Mouse (Mus musculus) kidney, adult 9 months (tissue): ENCODE data around the gene Aadat.
"Not testable (repeated sequence)": the region's sequence is repeated elsewhere in the genome, so short reads cannot be mapped to it uniquely, and the experiment has no call there.

Experiments
- DNase-seq: peaks from one replicate; pipeline ENCODE4 v3.0.0; 2022

Gene Aadat

DNA sequence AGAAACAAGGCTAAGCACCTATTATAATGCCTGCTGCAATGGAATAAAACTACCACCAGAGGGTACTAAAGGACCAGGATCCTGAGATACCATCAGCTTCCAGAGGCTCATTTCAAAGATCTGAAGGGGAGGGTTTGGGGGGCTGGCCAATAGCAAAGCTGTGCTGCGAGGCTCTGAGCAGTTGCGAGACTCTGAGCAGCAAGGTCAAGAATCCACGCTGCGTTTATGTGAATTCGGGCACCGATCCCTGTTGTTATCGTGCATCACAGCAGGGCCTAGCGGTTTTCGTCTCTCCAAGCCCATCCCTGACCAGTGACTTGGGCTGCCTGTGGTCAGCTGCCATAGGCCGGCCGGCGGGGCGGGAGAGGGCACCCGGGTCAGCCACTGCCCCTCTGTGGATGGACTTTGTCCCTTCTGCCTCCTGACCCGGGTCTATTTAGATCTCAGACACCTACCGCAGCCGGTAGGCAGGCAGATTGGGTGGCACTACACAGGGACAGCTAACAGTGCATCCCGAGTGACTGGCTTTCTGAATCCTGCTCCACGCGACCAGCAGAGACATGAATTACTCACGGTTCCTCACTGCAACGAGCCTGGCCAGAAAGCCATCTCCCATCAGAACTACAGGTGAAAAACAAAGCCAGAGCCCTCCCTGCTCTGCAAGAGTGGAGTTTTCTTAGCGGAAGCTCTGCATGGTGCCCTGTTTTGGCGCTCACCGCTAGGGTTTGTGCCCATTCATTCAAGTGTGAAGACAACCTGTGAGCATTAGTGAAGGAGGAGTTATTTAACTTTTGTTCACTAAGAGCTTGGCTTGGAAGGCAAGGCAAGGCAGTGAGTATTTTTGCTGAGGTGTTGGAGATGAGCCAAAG is at the start of gene Aadat:
Aadat (plus strand) TSS at position 280 of the 869 bp plus-strand sequence.
- DNase-seq: peak; percentile 90

DNA sequence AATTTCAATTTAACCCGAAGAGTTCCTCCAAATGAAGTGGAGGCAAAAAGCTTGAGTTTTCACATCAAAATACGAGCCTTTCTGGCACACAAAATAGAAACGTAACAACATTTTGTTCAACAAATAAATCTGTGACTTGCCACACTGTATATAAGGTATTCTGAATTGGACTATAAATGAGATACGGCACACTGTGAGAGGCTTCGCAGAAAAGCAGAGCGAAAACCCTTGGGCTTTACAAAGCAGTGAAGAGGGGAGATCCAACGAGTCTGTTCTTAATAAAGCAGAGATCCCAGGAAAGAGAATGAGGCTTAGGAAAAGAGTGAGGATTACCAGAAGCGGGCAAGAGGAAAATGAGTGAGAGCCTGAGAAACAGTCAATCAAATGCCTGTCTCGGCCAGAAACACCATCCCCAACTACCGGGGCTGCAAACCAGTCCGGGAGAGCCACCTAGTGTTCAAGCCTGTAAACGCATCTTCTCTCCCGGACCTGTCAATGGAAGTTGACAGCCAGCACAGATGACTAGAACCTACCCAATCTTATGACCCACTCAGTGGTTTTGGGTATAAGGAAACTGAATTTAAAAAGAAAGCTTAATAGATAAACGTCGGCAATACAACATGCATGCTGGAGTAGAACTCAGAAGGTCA is 38.9 kb upstream of the Aadat start:
- peak; percentile 80 for DNase-seq

GRCm38 (mm10) chr8:60490147-60490546 is 15.6 kb upstream of the Aadat start:
- peak; percentile 86 for DNase-seq

- peak; percentile 53 for DNase-seq
Observed at GRCm38 (mm10) chr8:60491871-60492270, 13.9 kb upstream of the Aadat start.

- peak; percentile 92 for DNase-seq
Observed at GRCm38 (mm10) chr8:60492471-60492870, 13.3 kb upstream of the Aadat start.

DNA sequence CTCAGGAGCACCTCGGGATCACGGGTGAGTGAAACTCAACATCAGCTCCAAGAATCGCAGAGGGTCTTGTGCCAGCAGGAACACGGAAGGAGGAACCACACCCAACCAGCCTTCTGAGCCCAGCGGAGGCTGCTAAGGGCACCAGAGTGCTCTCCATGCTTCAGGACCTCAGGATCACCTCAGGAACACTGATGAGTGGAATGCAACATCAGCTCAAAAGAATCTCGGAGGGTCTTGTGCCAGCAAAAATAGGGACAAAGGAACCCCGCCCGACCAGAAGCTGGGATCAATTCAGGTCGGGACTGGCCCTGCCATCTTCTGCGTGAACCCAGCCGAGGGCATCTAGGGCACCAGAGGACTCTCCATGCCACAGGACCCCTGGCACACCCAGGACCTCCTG is 11.1 kb upstream of the Aadat start:
- peak; percentile 51 for DNase-seq

- peak; percentile 89 for DNase-seq
Observed at GRCm38 (mm10) chr8:60495046-60495445, 10.7 kb upstream of the Aadat start.

DNA sequence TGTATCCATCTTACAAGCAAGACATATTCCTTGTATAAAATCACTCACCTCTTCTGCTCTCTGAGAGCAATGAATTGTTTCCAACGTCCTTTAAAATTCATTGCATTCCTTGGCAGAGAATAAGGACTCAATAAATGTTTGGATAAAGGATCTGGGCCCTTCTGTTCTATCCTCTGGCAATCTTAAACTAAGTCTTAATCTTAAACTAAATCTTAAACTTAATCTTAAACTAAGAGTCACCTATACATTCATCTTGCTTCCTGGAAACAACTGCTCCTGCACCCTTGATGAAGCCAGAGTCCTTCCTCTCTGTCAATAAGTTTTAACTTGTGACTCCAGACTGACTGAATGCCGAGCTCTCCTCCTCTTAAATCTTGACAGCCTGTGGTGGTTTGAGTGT is 2.6 kb upstream of the Aadat start, which contains the start of gene Gm10283:
Gm10283 (minus strand) TSS at position 101 of the 400 bp plus-strand sequence.
- no peak for DNase-seq

- no peak for DNase-seq
Observed at GRCm38 (mm10) chr8:60518286-60518685, 12.6 kb downstream of the Aadat start.

DNA sequence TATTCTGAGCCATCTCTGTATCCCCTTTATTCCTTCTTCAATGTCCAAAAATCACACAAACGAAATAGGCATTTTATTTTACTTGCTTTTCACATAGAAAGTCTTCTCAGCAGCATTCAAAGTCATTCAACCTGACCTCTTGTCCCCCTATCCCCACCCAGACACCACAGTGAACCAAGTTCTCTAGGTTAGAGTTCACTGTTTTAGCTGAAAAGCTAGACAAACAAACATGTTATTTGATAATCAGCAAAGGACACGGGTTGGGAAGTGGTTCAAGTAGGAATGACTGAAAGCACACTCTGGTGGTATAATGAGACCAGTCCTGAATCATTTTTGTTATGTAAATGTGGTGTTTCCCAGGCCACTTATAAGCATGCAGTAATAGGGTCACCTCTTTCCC is 29.2 kb downstream of the Aadat start:
- DNase-seq: peak; percentile 40

GRCm38 (mm10) chr8:60566783-60567182 is 61.1 kb downstream of the Aadat start:
- no peak for DNase-seq

DNA sequence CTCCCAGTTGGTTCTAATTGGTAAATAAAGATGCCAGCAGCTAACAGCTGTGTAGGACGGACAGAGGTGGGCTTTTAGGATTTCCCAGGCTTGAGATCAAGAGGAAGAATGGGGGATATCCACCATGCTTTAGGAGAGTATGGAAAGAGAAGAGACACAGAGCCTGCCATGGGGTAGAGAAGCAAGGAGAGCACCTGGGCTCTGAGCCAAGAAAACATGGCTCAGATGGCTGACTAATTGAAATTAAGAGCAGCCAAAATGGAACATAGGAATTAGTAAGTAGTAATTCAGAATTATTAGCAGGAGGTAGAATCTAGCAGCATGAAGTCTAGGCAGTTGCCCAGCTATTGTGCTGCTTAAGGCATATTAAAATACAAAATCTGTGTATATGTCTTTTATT is 71.5 kb downstream of the Aadat start:
- DNase-seq: peak; percentile 60

GRCm38 (mm10) chr8:60583369-60583768 is 77.6 kb downstream of the Aadat start:
- DNase-seq: no peak

DNA sequence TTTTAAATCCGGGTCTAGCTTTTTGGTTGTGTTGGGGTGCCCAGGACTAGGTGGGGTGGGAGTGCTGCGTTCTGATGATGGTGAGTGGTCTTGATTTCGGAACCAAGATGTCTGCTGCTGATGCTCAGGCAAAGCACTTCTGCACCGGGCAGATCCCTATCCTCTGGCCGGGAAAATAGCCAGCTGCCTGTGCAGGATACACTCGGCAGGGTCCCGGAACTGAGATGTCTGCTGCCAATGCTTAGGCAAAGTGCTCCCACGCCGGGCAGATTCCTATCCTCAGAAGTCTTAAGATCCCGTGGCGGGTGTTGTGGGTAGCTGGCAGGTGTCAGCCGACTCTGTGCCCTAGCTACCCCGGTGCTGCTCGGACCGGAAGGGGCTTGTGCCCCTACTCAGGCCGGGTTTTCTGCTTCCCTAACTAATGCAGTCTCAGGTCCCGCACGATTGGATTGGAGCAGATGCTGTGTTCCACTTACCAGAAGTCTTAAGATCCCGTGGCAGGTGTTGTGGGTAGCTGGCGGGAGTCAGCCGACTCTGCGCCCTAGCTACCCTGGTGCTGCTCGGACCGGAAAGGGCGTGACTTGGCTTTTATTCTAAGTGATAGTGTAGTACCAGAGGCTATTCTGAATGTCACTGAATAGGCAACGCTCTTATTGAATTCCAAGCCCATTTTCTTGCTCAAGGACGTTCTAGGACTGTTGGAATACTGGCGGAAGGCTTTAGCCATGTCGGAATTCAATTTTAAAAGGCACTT is 85.8 kb downstream of the Aadat start:
- DNase-seq: not testable (repeated sequence)

- peak; percentile 85 for DNase-seq
Observed at GRCm38 (mm10) chr8:60594761-60595160, 89.0 kb downstream of the Aadat start.
